Mouse (Mus musculus): ENCODE data around the gene Sarnp. TPM values are rescaled to one million over a fixed set of nuclear protein-coding genes. Genes with fewer than 3 reads are reported as not detected.

Sarnp gene
- 0.31 and 0.76 TPM in 2 replicates for polyA plus RNA-seq (2012; rRNA removed)

GRCm38 (mm10) chr10:128817033-128817432 is at the start of gene Sarnp:
Gene Sarnp (plus strand): TSS chr10:128817333.

GRCm38 (mm10) chr10:128790398-128791124 is 26.6 kb upstream of the Sarnp start, which contains the start of gene Mmp19:
Gene Mmp19 (plus strand): TSS chr10:128790910.

GRCm38 (mm10) chr10:128803771-128804270 is 13.3 kb upstream of the Sarnp start, which contains the start of gene Dnajc14:
Gene Dnajc14 (plus strand): TSS chr10:128804062.

DNA sequence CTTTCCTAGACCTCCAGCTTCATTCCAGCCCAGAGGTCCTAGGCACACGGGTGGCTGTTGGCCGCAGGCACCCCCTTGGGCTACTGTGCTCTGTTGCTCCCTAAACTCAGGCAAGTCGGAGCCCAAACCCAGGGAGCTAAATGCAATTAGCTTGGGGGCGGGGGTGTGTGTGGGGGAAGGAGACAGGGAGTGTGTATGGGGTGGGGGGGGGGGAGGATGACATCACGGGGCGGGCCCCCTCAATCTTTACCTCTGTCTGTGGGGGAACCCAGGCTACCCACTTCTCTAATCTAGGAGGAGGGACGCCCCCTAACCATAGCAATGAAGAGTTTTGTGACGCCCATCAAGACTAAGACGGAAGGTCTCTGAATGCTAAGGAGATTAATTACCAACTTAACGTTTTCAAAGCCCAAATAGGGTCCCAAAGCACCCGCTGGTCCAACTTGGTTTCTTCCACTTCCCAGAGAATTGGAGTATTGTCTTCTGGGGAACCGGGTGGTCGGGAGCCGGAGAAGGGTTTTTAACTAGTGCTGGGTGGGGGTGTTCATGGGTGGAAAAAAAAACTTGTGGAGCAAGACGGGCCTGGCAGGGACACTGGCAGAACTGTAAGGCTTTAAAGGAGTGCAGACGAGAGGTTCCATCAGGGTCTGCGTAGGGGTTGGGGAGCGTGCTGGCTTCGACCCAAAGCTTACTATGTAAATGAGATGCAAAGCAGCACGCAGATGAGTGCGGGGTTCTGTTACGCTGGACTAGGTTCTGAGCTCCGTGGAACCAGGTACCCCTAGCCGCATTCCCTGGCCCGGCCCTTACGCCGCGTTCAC is 12.7 kb upstream of the Sarnp start, which contains the start of gene Tmem198b:
Tmem198b (minus strand) TSS at position 100 of the 821 bp plus-strand sequence.

GRCm38 (mm10) chr10:128821358-128822056 is 4.4 kb downstream of the Sarnp start, which contains the start of gene Ormdl2:
Gene Ormdl2 (minus strand): TSS chr10:128821645.

GRCm38 (mm10) chr10:128891296-128892094 is 74.4 kb downstream of the Sarnp start, which contains the start of gene Gdf11:
Gene Gdf11 (minus strand): TSS chr10:128891718.

GRCm38 (mm10) chr10:128900698-128901097 is 83.6 kb downstream of the Sarnp start, which contains the start of gene Cd63:
Gene Cd63 (plus strand): TSS chr10:128900989.

GRCm38 (mm10) chr10:128922822-128923012 is 105.6 kb downstream of the Sarnp start, which contains the start of gene Rdh5:
Gene Rdh5 (minus strand): TSS chr10:128922888.

DNA sequence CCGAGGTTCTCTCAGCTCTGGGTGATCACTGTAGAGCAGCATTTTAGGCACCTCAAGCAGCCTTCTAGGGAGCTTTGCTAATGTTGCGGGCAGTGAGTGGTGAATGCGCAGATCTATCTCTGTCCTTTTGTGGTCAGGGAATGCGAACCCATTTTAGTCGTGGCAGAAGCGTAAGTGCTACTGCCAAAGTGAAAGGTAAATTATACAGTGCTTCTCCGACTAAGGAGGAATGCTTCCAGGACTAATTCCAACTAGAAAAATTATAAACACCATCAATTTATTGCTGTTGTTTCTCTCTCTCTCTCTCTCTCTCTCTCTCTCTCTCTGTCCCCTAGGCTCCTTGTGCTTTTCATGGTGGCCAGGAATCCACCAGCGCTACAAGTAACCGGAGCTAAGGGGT is 106.8 kb downstream of the Sarnp start, which contains the start of gene Bloc1s1:
Bloc1s1 (minus strand) TSS at position 101 of the 400 bp plus-strand sequence.

Other genes starting within 250 kb of the Sarnp start
- 15.2 and 18.8 TPM in 2 replicates for gene Erbb3, start 227.7 kb upstream of the Sarnp start, polyA plus RNA-seq (2012; rRNA removed)
- gene Rps26, start 190.6 kb upstream of the Sarnp start, polyA plus RNA-seq (2012; rRNA removed), result 506 and 586 TPM in 2 replicates
- gene Ikzf4, start 171.3 kb upstream of the Sarnp start, polyA plus RNA-seq (2012; rRNA removed), result 0.70 and 0.71 TPM in 2 replicates
- 19.1 and 36.0 TPM in 2 replicates for gene Suox, start 143.3 kb upstream of the Sarnp start, polyA plus RNA-seq (2012; rRNA removed)
- 35.8 and 44.6 TPM in 2 replicates for gene Rab5b, start 121.1 kb upstream of the Sarnp start, polyA plus RNA-seq (2012; rRNA removed)
- 1.5 and 1.8 TPM in 2 replicates for gene Pmel, start 113.1 kb upstream of the Sarnp start, polyA plus RNA-seq (2012; rRNA removed)
- 4.8 and 7.7 TPM in 2 replicates for gene Cdk2, start 112.3 kb upstream of the Sarnp start, polyA plus RNA-seq (2012; rRNA removed)
- gene Dgka, start 72.5 kb upstream of the Sarnp start, polyA plus RNA-seq (2012; rRNA removed), result 11.9 and 18.1 TPM in 2 replicates
- gene Pym1, start 69.4 kb upstream of the Sarnp start, polyA plus RNA-seq (2012; rRNA removed), result 7.1 and 7.7 TPM in 2 replicates
- gene Mmp19, start 26.4 kb upstream of the Sarnp start, polyA plus RNA-seq (2012; rRNA removed), result 1.2 and 1.7 TPM in 2 replicates
- 4.2 and 6.2 TPM in 2 replicates for gene Dnajc14, start 13.3 kb upstream of the Sarnp start, polyA plus RNA-seq (2012; rRNA removed)
- gene Tmem198b, start 13.0 kb upstream of the Sarnp start, polyA plus RNA-seq (2012; rRNA removed), result 9.4 and 11.5 TPM in 2 replicates
- gene Ormdl2, start 4.3 kb downstream of the Sarnp start, polyA plus RNA-seq (2012; rRNA removed), result 39.1 and 41.1 TPM in 2 replicates
- 0.54 TPM in 2 replicates for gene Gdf11, start 74.4 kb downstream of the Sarnp start, polyA plus RNA-seq (2012; rRNA removed)
- gene Cd63, start 83.7 kb downstream of the Sarnp start, polyA plus RNA-seq (2012; rRNA removed), result 52.8 and 59.1 TPM in 2 replicates
- 13.0 and 16.4 TPM in 2 replicates for gene Rdh5, start 105.6 kb downstream of the Sarnp start, polyA plus RNA-seq (2012; rRNA removed)
- gene Bloc1s1, start 106.7 kb downstream of the Sarnp start, polyA plus RNA-seq (2012; rRNA removed), result 50.6 and 55.1 TPM in 2 replicates
- gene Itga7, start 116.5 kb downstream of the Sarnp start, polyA plus RNA-seq (2012; rRNA removed), result 45.3 and 45.5 TPM in 2 replicates
- gene Mettl7b, start 143.7 kb downstream of the Sarnp start, polyA plus RNA-seq (2012; rRNA removed), result 2.9 and 4.1 TPM in 2 replicates
- not detected in 2 replicates for gene Olfr9, start 172.1 kb downstream of the Sarnp start, polyA plus RNA-seq (2012; rRNA removed)
- gene Olfr763, start 193.5 kb downstream of the Sarnp start, polyA plus RNA-seq (2012; rRNA removed), result not detected in 2 replicates
- not detected in 2 replicates for gene Olfr764-ps1, start 222.6 kb downstream of the Sarnp start, polyA plus RNA-seq (2012; rRNA removed)
- gene Olfr765, start 232.7 kb downstream of the Sarnp start, polyA plus RNA-seq (2012; rRNA removed), result not detected in 2 replicates